Mouse (Mus musculus): ENCODE data around the gene Mutyh.

Gene Mutyh

GRCm38 (mm10) chr4:116807197-116808129 lies at the start of gene Mutyh, which contains the start of gene Toe1:
TSS of gene Mutyh (plus strand) at chr4:116807723.
TSS of gene Toe1 (minus strand) at chr4:116807640.
- DNase-seq: peak; percentile 89 to 95

GRCm38 (mm10) chr4:116761914-116762313 lies 45.6 kb upstream of the Mutyh start:
- DNase-seq: no peak

- DNase-seq: no peak
Measured at GRCm38 (mm10) chr4:116764001-116764400, 43.5 kb upstream of the Mutyh start.

GRCm38 (mm10) chr4:116768510-116768909 lies 39.0 kb upstream of the Mutyh start:
- no peak for DNase-seq

- DNase-seq: no peak
Measured at GRCm38 (mm10) chr4:116769060-116769459, 38.5 kb upstream of the Mutyh start.

GRCm38 (mm10) chr4:116776391-116776790 lies 31.1 kb upstream of the Mutyh start:
- no peak for DNase-seq

- no peak for DNase-seq
Measured at GRCm38 (mm10) chr4:116777079-116777478, 30.4 kb upstream of the Mutyh start.

- DNase-seq: no peak
Measured at GRCm38 (mm10) chr4:116780541-116780940, 27.0 kb upstream of the Mutyh start.

GRCm38 (mm10) chr4:116781366-116781765 lies 26.2 kb upstream of the Mutyh start:
- no peak for DNase-seq

- DNase-seq: no peak
Measured at GRCm38 (mm10) chr4:116782171-116782570, 25.4 kb upstream of the Mutyh start.

GRCm38 (mm10) chr4:116786587-116786986 lies 20.9 kb upstream of the Mutyh start:
- no peak for DNase-seq

GRCm38 (mm10) chr4:116787985-116788760 lies 19.4 kb upstream of the Mutyh start:
- DNase-seq: no peak

GRCm38 (mm10) chr4:116788956-116789355 lies 18.6 kb upstream of the Mutyh start:
- peak; percentile 76 to 90 for DNase-seq

GRCm38 (mm10) chr4:116792453-116792852 lies 15.1 kb upstream of the Mutyh start:
- DNase-seq: no peak

GRCm38 (mm10) chr4:116794273-116794672 lies 13.2 kb upstream of the Mutyh start:
- no peak for DNase-seq

GRCm38 (mm10) chr4:116796442-116797110 lies 10.9 kb upstream of the Mutyh start:
- no peak for DNase-seq

GRCm38 (mm10) chr4:116799901-116800300 lies 7.6 kb upstream of the Mutyh start:
- DNase-seq: no peak

- DNase-seq: no peak
Measured at GRCm38 (mm10) chr4:116811012-116811411, 3.5 kb downstream of the Mutyh start.

- no peak for DNase-seq
Measured at GRCm38 (mm10) chr4:116815276-116815675, 7.8 kb downstream of the Mutyh start.

GRCm38 (mm10) chr4:116817486-116817885 lies 10.0 kb downstream of the Mutyh start:
- peak; percentile 61 to 69 for DNase-seq

GRCm38 (mm10) chr4:116819968-116820901 lies 12.7 kb downstream of the Mutyh start:
- no peak for DNase-seq
